Mouse (Mus musculus) MEL (cell line): ENCODE measurements around the gene Pdcd10. TPM values are rescaled to one million over a fixed set of nuclear protein-coding genes. Genes with fewer than 3 reads are reported as not detected.

Source experiments
- polyA plus RNA-seq, 2 experiments: library from polyadenylated mRNA; stranded (reverse) in 1 of 2; unstranded in 1 of 2; fragments of >175 nt in 1 of 2; fragments of >200 nt in 1 of 2; gene quantifications; 2 replicates each; pipeline versions ENCODE4 v1.2.1 to v1.2.4; 2012; ENCODE audit warnings: low replicate concordance in 2 of 2, low read depth in 1 of 2; ENCODE audit not compliant: insufficient read length in 2 of 2, insufficient read depth in 1 of 2, missing spikeins in 1 of 2
- total RNA-seq: library from RNA; depleted of rRNA; stranded (reverse); fragments of 300-350 nt; gene quantifications from 2 replicates; pipeline ENCODE4 v1.2.3, GENCODE M21; 2012; rRNA removed

Gene Pdcd10
- total and polyA plus RNA-seq, 3 experiments: 41.4 to 110 (median 42.8) TPM

Other genes starting within 250 kb of the Pdcd10 start
- gene Wdr49, start 74.7 kb downstream of the Pdcd10 start, total RNA-seq: not detected in 2 replicates
- gene Wdr49, start 74.7 kb downstream of the Pdcd10 start, polyA plus RNA-seq: not detected
- 0.08 TPM in 1 of 2 replicates, not detected in the other for gene Serpini1, start 691 bp upstream of the Pdcd10 start, total RNA-seq
- under 1 TPM in 1 of 2 experiments, not detected in 1; 0.13 TPM for gene Serpini1, start 691 bp upstream of the Pdcd10 start, polyA plus RNA-seq
- gene Gm29133, start 191.3 kb upstream of the Pdcd10 start, total RNA-seq: not detected in 2 replicates
- gene Gm29133, start 191.3 kb upstream of the Pdcd10 start, polyA plus RNA-seq: not detected